Mouse (Mus musculus) embryonic facial prominence, embryonic 15.5 days (tissue): ENCODE measurements around the gene Wdfy3. TPM values are rescaled to one million over a fixed set of nuclear protein-coding genes. Genes with fewer than 3 reads are reported as not detected.
"Not testable (repeated sequence)": the region's sequence is repeated elsewhere in the genome, so short reads cannot be mapped to it uniquely, and the experiment has no call there.

Experiments
- ATAC-seq: fragments of 200-750 bp; cut with Nextera tagmentation; 2 replicates; pipeline ENCODE4 v1.8.0; 2017; ENCODE audit warnings: low read depth, moderate TSS enrichment; ENCODE audit not compliant: insufficient number of reproducible peaks, low FRiP score, low TSS enrichment
- H3K27ac ChIP-seq: fragments of 300-500 bp; sonication (generic); replicated peaks from 2 replicates; pipeline ENCODE4 v1.5.1; 2015; ENCODE audit warnings: mild to moderate bottlenecking, inconsistent platforms
- H3K27me3 ChIP-seq: fragments of 300-500 bp; sonication (generic); 2 replicates; pipeline ENCODE4 v1.6.1; 2015; ENCODE audit warnings: inconsistent platforms
- H3K36me3 ChIP-seq: fragments of 300-500 bp; sonication (generic); 2 replicates; pipeline ENCODE4 v1.6.1; 2015; ENCODE audit warnings: mild to moderate bottlenecking, inconsistent platforms
- H3K4me1 ChIP-seq: fragments of 300-500 bp; sonication (generic); 2 replicates; pipeline ENCODE4 v1.6.1; 2015; ENCODE audit warnings: inconsistent platforms
- H3K4me2 ChIP-seq: fragments of 300-500 bp; sonication (generic); replicated peaks from 2 replicates; pipeline ENCODE4 v1.6.1; 2015; ENCODE audit warnings: mild to moderate bottlenecking, inconsistent platforms
- H3K4me3 ChIP-seq: fragments of 300-500 bp; sonication (generic); replicated peaks from 2 replicates; pipeline ENCODE4 v1.5.1; 2015; ENCODE audit warnings: mild to moderate bottlenecking, inconsistent platforms
- H3K9ac ChIP-seq: fragments of 300-500 bp; sonication (generic); 2 replicates; pipeline ENCODE4 v1.6.1; 2015; ENCODE audit warnings: inconsistent platforms
- H3K9me3 ChIP-seq: fragments of 300-500 bp; sonication (generic); replicated peaks from 2 replicates; pipeline ENCODE4 v1.6.1; 2016; ENCODE audit warnings: inconsistent platforms
- WGBS: fragments of 180-500 bp; shearing (Covaris S2); methylation state at CpG from one replicate; pipeline ENCODE4 v1.1.7; 2015; 5-methylcytosine and 5-hydroxymethylcytosine counted together
- polyA plus RNA-seq: library from polyadenylated mRNA; unstranded; fragments of >200 nt; fragmentation: Nextera tagmentation; extraction: Ambion mirVana; gene quantifications from 2 replicates; pipeline ENCODE4 v1.2.1, GENCODE M21; 2015

Wdfy3 gene
- polyA plus RNA-seq, 1 experiment from 2014 or later: 16.4 TPM

GRCm38 (mm10) chr5:101998971-101999370 lies 70.8 kb downstream of the Wdfy3 start:
- H3K4me2 ChIP-seq: no peak overlapping the region
- no peak overlapping the region for H3K9ac ChIP-seq
- no peaks in the 10 kb centered on the region for H3K27me3 ChIP-seq
- no peak overlapping the region for H3K4me3 ChIP-seq
- ATAC-seq: no peak
- peak overlapping the region; percentile 31; the same call in 1 of the 2 replicates for H3K27ac ChIP-seq
- peaks cover 22% of the 10 kb centered on the region for H3K4me1 ChIP-seq
- 38% methylated on average over 6 of the region's 6 CpGs for WGBS
- 0 out of 2 replicates have a peak, but pooled peaks cover 3% of the 10 kb centered on the region for H3K36me3 ChIP-seq
- H3K9me3 ChIP-seq: no peaks in the 10 kb centered on the region

GRCm38 (mm10) chr5:101996036-101996735 lies 73.5 kb downstream of the Wdfy3 start:
- no peak overlapping the region for H3K4me2 ChIP-seq
- WGBS: 80% methylated on average over 11 of the region's 11 CpGs
- no peak for ATAC-seq
- no peak overlapping the region for H3K27ac ChIP-seq
- no peak overlapping the region for H3K9ac ChIP-seq
- H3K36me3 ChIP-seq: no peaks in the 10 kb centered on the region
- H3K4me1 ChIP-seq: peaks cover 13% of the 10 kb centered on the region
- H3K9me3 ChIP-seq: no peaks in the 10 kb centered on the region
- H3K4me3 ChIP-seq: no peak overlapping the region
- H3K27me3 ChIP-seq: no peaks in the 10 kb centered on the region

DNA sequence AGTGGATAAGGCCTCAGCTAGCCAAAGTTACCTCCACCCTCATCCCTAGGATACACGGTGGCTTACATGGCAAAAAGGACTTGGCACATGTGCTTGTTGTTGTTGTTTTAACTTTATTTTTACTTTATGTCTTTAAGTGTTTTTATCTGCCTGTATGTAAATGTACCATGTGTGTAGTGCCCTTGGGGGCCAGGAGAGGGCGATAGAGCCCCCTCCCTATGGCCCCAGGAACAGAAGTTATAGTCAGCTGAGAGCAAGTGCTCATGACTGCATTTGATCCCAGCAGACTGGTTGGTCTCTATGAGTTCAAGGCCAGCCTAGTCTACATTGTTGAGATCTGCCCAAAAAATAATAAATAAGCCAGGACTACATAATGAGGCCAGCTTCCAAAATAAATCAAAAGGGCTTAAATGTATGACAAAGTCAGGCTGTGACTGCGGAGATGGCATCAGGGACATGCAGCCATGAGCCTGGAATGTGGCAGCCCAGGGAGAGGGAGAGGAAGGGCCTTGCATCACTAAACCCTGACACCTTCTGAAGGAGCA lies 74.2 kb downstream of the Wdfy3 start:
- no peak for ATAC-seq
- no peak overlapping the region for H3K27ac ChIP-seq
- WGBS: 71% methylated on average over 3 of the region's 3 CpGs
- H3K9me3 ChIP-seq: no peaks in the 10 kb centered on the region
- peaks cover 10% of the 10 kb centered on the region for H3K4me1 ChIP-seq
- H3K36me3 ChIP-seq: no peaks in the 10 kb centered on the region
- H3K4me3 ChIP-seq: no peak overlapping the region
- H3K4me2 ChIP-seq: no peak overlapping the region
- no peaks in the 10 kb centered on the region for H3K27me3 ChIP-seq
- no peak overlapping the region for H3K9ac ChIP-seq

- no peaks in the 10 kb centered on the region for H3K27me3 ChIP-seq
- 61% methylated on average over 5 of the region's 5 CpGs for WGBS
- no peak overlapping the region for H3K9ac ChIP-seq
- 0 out of 2 replicates have a peak, but pooled peaks have one; percentile 19 for ATAC-seq
- H3K9me3 ChIP-seq: no peaks in the 10 kb centered on the region
- peaks cover under 1% of the 10 kb centered on the region; the same call in 1 of the 2 replicates for H3K4me1 ChIP-seq
- H3K36me3 ChIP-seq: no peaks in the 10 kb centered on the region
- H3K27ac ChIP-seq: no peak overlapping the region
- no peak overlapping the region for H3K4me2 ChIP-seq
- no peak overlapping the region for H3K4me3 ChIP-seq
Measured at GRCm38 (mm10) chr5:101993996-101994395, 75.7 kb downstream of the Wdfy3 start.

- Histone ChIP-seq H3K27ac (no peak overlapping the region), H3K4me3 (no peak overlapping the region), H3K9me3 (no peaks in the 10 kb centered on the region), H3K36me3 (no peaks in the 10 kb centered on the region), H3K4me2 (no peak overlapping the region), H3K9ac (no peak overlapping the region), H3K4me1 (no peaks in the 10 kb centered on the region; the same call in 1 of the 2 replicates), H3K27me3 (no peaks in the 10 kb centered on the region)
- 92% methylated on average over 7 of the region's 7 CpGs for WGBS
- ATAC-seq: no peak
Measured at GRCm38 (mm10) chr5:101992969-101993670, 76.6 kb downstream of the Wdfy3 start.

- Histone ChIP-seq H3K4me3 (no peak overlapping the region), H3K27me3 (no peaks in the 10 kb centered on the region), H3K4me2 (no peak overlapping the region), H3K36me3 (no peaks in the 10 kb centered on the region), H3K27ac (no peak overlapping the region), H3K9ac (no peak overlapping the region), H3K4me1 (peaks cover 2% of the 10 kb centered on the region; the same call in 1 of the 2 replicates), H3K9me3 (no peaks in the 10 kb centered on the region)
- no peak for ATAC-seq
- 81% methylated on average over 7 of the region's 7 CpGs for WGBS
Measured at GRCm38 (mm10) chr5:101990298-101990845, 79.3 kb downstream of the Wdfy3 start.

- no peak overlapping the region for H3K4me2 ChIP-seq
- WGBS: 92% methylated on average over 10 of the region's 10 CpGs
- H3K4me1 ChIP-seq: peaks cover 2% of the 10 kb centered on the region; the same call in 1 of the 2 replicates
- H3K36me3 ChIP-seq: no peaks in the 10 kb centered on the region
- H3K4me3 ChIP-seq: no peak overlapping the region
- ATAC-seq: no peak
- no peak overlapping the region for H3K27ac ChIP-seq
- H3K9ac ChIP-seq: no peak overlapping the region
- H3K9me3 ChIP-seq: no peaks in the 10 kb centered on the region
- H3K27me3 ChIP-seq: no peaks in the 10 kb centered on the region
Measured at GRCm38 (mm10) chr5:101988476-101988875, 81.2 kb downstream of the Wdfy3 start.

- Histone ChIP-seq H3K27ac (no peak overlapping the region), H3K27me3 (no peaks in the 10 kb centered on the region), H3K4me2 (no peak overlapping the region), H3K9me3 (no peaks in the 10 kb centered on the region), H3K4me1 (peaks cover 2% of the 10 kb centered on the region; the same call in 1 of the 2 replicates), H3K36me3 (peaks cover 4% of the 10 kb centered on the region; the same call in 1 of the 2 replicates), H3K9ac (no peak overlapping the region), H3K4me3 (no peak overlapping the region)
- 49% methylated on average over 3 of the region's 3 CpGs for WGBS
- no peak for ATAC-seq
Measured at GRCm38 (mm10) chr5:101986694-101987093, 83.0 kb downstream of the Wdfy3 start.

- H3K27ac ChIP-seq: 0 out of 2 replicates have a peak overlapping the region, but pooled peaks have one; percentile 17
- no peak overlapping the region for H3K9ac ChIP-seq
- no peak overlapping the region for H3K4me2 ChIP-seq
- 87% methylated on average over 5 of the region's 5 CpGs for WGBS
- no peak overlapping the region for H3K4me3 ChIP-seq
- ATAC-seq: no peak
- 0 out of 2 replicates have a peak, but pooled peaks cover 2% of the 10 kb centered on the region for H3K4me1 ChIP-seq
- H3K9me3 ChIP-seq: no peaks in the 10 kb centered on the region
- H3K36me3 ChIP-seq: peaks cover 36% of the 10 kb centered on the region
- H3K27me3 ChIP-seq: no peaks in the 10 kb centered on the region
Measured at GRCm38 (mm10) chr5:101982239-101982638, 87.5 kb downstream of the Wdfy3 start.

- WGBS: 94% methylated on average over 6 of the region's 6 CpGs
- ATAC-seq: no peak
Measured at GRCm38 (mm10) chr5:101979594-101979993, 90.1 kb downstream of the Wdfy3 start.

GRCm38 (mm10) chr5:101972594-101972993 lies 97.1 kb downstream of the Wdfy3 start:
- not testable (repeated sequence) for H3K27me3 ChIP-seq, H3K36me3 ChIP-seq, H3K9ac ChIP-seq, H3K9me3 ChIP-seq, H3K27ac ChIP-seq, H3K4me3 ChIP-seq, ATAC-seq, H3K4me1 ChIP-seq, H3K4me2 ChIP-seq
- WGBS: 73% methylated on average over 4 of the region's 4 CpGs

More at GRCm38 (mm10) chr5:101979594-101979993, 90.1 kb downstream of the Wdfy3 start:
- Histone ChIP-seq H3K4me2 (no peak overlapping the region), H3K9ac (no peak overlapping the region), H3K4me3 (no peak overlapping the region), H3K9me3 (no peaks in the 10 kb centered on the region), H3K27ac (no peak overlapping the region), H3K27me3 (no peaks in the 10 kb centered on the region), H3K4me1 (no peaks in the 10 kb centered on the region), H3K36me3 (peaks cover 36% of the 10 kb centered on the region)
